Comparison of ENCODE assay signal across 17 mouse cellular contexts in the genomic region with DNA sequence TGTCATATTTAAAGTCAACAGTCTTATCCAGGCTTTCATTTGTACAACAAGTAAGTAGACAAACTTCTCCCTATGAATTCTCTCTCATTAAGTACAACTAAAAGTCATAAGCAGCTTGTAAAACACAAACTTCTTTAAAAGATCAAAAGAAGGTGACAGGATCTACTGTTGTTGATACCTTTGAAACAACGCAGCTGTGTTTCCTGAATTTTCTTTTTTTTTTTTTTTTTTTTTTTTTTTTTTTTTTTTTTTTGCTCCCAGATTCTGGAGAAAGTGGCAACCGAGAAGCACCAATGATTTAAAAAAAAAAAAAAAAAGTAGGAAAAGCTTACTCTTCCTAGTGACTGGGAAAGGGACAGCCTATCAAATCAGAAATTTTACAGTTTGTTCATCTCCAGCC.
"Had no signal": no experiment of that assay in that cellular context is flagged by ENCODE, and none has a peak within 500 bp of the region (broad histone marks: within the 10 kb centered on the region; RNA-seq: fewer than 3 reads in every experiment).

No protein-coding gene starts in this region.

- H3K27me3 ChIP-seq: neural tube, embryonic 12.5 days; neural tube, embryonic 13.5 days; neural tube, embryonic 15.5 days; stomach, embryonic 15.5 days had no signal

- H3K4me3 ChIP-seq: neural tube, embryonic 12.5 days; neural tube, embryonic 13.5 days; neural tube, embryonic 15.5 days; stomach, embryonic 15.5 days had no signal

- H3K4me1 ChIP-seq: neural tube, embryonic 12.5 days; neural tube, embryonic 13.5 days; neural tube, embryonic 15.5 days; stomach, embryonic 15.5 days had no signal

- H3K9me3 ChIP-seq: neural tube, embryonic 12.5 days; neural tube, embryonic 13.5 days; neural tube, embryonic 15.5 days; stomach, embryonic 15.5 days had no signal

- DNase-seq: retina, postnatal 1 day; right cerebral cortex, adult 18-20 months; right cerebral cortex, postnatal 14 days; right cerebral cortex, postnatal 25 days; right cerebral cortex, postnatal 4 days; spleen, adult 18-20 months; thymus, adult 18-20 months; thymus, adult 2 months; thymus, postnatal 14 days; thymus, postnatal 25 days; thymus, postnatal 36 days; thymus, postnatal 4 days had no signal

- H3K9ac ChIP-seq: neural tube, embryonic 12.5 days; neural tube, embryonic 13.5 days; neural tube, embryonic 15.5 days; stomach, embryonic 15.5 days had no signal

- H3K27ac ChIP-seq: neural tube, embryonic 12.5 days; neural tube, embryonic 13.5 days; neural tube, embryonic 15.5 days; stomach, embryonic 15.5 days; stomach, postnatal 0 days had no signal

- H3K36me3 ChIP-seq: neural tube, embryonic 12.5 days; neural tube, embryonic 13.5 days; neural tube, embryonic 15.5 days; stomach, embryonic 15.5 days had no signal
